Mouse (Mus musculus): Measurements from ENCODE around the gene Ice2. TPM values are rescaled to one million over a fixed set of nuclear protein-coding genes. Genes with fewer than 3 reads are reported as not detected.

The Ice2 gene
- polyA plus RNA-seq, 1 experiment from 2014 or later = 12.5 TPM

DNA sequence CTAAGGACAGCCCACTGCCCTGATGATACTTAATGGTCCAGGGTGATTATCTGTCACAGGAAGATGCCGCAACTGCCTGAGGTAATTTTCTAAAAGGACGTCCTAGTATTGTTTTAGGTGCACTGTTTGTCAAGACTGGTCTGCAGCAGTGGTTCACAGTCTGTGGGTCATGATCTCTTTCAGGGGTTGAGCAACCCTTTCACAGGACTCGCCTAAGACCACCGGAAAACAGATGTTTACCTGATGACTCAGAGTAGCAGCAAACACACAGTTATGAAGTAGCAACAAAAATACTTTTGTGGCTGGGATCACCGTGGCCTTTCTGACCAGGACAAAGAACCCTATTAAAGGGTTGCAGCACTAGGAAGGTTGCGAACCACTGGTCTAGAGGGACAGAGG, 80.1 kb downstream of the Ice2 start:
- no peak for DNase-seq (ENCODE audit: low spot score)
- H3K27me3 ChIP-seq (ENCODE audit: control insufficient read depth, insufficient read depth, low read length) = no peaks in the 10 kb centered on the region
- H3K4me1 ChIP-seq (replicated peaks; ENCODE audit: control insufficient read depth, insufficient read depth, low read length) = no peaks in the 10 kb centered on the region; the same call in 1 of the 2 replicates
- no peak overlapping the region for H3K9ac ChIP-seq
- no peak for ATAC-seq (ENCODE audit: low FRiP score)
- no peaks in the 10 kb centered on the region for H3K9me3 ChIP-seq (ENCODE audit: control insufficient read depth, low read length)
- H3K27ac ChIP-seq = no peak overlapping the region
- H3K36me3 ChIP-seq (replicated peaks; ENCODE audit: control insufficient read depth, insufficient read depth) = no peaks in the 10 kb centered on the region; the same call in 1 of the 2 replicates
- 69% methylated on average over 6 of the region's 6 CpGs for WGBS
- no peak overlapping the region for H3K4me2 ChIP-seq (replicated peaks)
- H3K4me3 ChIP-seq (replicated peaks; ENCODE audit: low read length) = no peak overlapping the region

DNA sequence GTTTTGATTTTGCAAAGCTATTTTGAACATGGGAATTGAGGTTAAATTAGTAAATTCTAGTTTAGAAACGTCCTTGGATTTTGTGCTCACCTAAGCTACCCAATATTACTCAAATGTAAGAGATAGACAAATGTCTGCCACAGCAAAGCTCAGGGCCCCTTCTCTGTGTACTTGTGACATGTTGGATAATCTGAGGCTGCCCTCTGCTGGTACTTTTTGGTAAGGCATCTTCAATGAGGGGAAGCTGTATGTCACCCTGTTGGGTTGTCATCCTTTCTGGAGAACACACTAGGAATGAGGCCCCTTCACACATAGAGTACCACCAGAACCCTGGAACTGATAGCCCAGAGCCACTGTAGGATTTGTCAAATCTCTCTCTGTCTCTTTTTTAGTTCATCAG, 82.6 kb downstream of the Ice2 start:
- Histone ChIP-seq H3K4me2 (replicated peaks) (no peak overlapping the region), H3K4me3 (replicated peaks; ENCODE audit: low read length) (no peak overlapping the region), H3K36me3 (replicated peaks; ENCODE audit: control insufficient read depth, insufficient read depth) (peaks cover under 1% of the 10 kb centered on the region; the same call in 1 of the 2 replicates), H3K27me3 (ENCODE audit: control insufficient read depth, insufficient read depth, low read length) (no peaks in the 10 kb centered on the region), H3K9ac (no peak overlapping the region), H3K9me3 (ENCODE audit: control insufficient read depth, low read length) (no peaks in the 10 kb centered on the region), H3K4me1 (replicated peaks; ENCODE audit: control insufficient read depth, insufficient read depth, low read length) (0 out of 2 replicates have a peak, but pooled peaks cover 6% of the 10 kb centered on the region), H3K27ac (no peak overlapping the region)
- peak; percentile 97 for DNase-seq (ENCODE audit: low spot score)
- peak; percentile 46; the same call in 1 of the 2 replicates for ATAC-seq (ENCODE audit: low FRiP score)
- WGBS = 0% methylated on average over 1 of the region's 1 CpGs

Small RNA genes within 50 kb of the gene (microRNA-seq; reads per million reads assigned to microRNA genes)
- 0.97 reads per million for gene Mir3109

Other genes with a start within 250 kb of the Ice2 start
- 143 and 158 TPM in 2 replicates for gene Anxa2, start 55.7 kb downstream of the Ice2 start, polyA plus RNA-seq (2014; fragmentation: Nextera tagmentation; extraction: Ambion mirVana)

Data from hindbrain, embryonic 14.5 days (tissue).